Mouse (Mus musculus) small intestine, adult 2 months (tissue): ENCODE results near the gene Myl12a.

Experiments used
- CTCF ChIP-seq: fragments of 200-500 bp; IDR thresholded peaks from 2 replicates; pipeline ENCODE4 v1.5.1; 2012; ENCODE audit warnings: low read depth, mild to moderate bottlenecking, control low read depth, inconsistent platforms, low read length, moderate library complexity, mixed read lengths; ENCODE audit not compliant: insufficient replicate concordance, insufficient read length; ENCODE audit errors: extremely low read depth
- POLR2A ChIP-seq: fragments of 200-500 bp; IDR thresholded peaks from 2 replicates; pipeline ENCODE4 v1.6.1; 2012; ENCODE audit warnings: low read depth, mild to moderate bottlenecking, control low read depth, inconsistent platforms, low read length, moderate library complexity

- no peak for TF ChIP-seq CTCF
- TF ChIP-seq POLR2A, result no peak
Observed at GRCm38 (mm10) chr17:70999187-70999586, 3.5 kb downstream of the Myl12a start.
